Mouse (Mus musculus) liver, postnatal 0 days (tissue): ENCODE data around the gene Siglec1.

Experiments
- CTCF ChIP-seq: sonication (generic); IDR thresholded peaks from 2 replicates; pipeline ENCODE4 v1.5.1; 2016; ENCODE audit warnings: antibody characterized with exemption, low read depth
- EP300 ChIP-seq: IDR thresholded peaks from 2 replicates; pipeline ENCODE4 v1.6.1; 2016; ENCODE audit warnings: antibody characterized with exemption, low read depth, mild to moderate bottlenecking

DNA sequence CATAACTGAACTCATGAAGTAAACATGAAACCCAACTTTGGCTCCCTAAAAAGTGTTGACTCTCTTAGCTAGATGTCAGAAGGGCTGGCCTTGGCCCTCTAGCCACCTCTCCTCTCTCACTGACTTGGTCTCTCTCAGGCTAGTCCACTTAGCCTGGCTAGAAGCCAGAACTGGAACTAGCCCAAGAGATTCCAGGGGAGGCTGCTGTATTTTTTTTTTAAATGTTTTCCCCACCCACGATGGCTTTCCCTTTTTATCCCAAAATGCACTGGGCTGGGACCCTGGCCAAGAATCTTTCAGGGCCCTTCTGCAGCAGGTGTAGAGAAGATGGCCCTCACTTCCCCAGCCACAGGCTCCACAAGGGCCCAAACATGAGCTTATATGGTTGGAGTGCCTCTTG is 27.2 kb downstream of the Siglec1 start:
- no peak for TF ChIP-seq EP300
- no peak for TF ChIP-seq CTCF
